Mouse (Mus musculus) kidney, adult 2 months (tissue): ENCODE results near the gene Scimp.

Experiments used
- CTCF ChIP-seq: fragments of 200-500 bp; conservative IDR thresholded peaks from 2 replicates; pipeline ENCODE4 v1.5.1; 2011; ENCODE audit warnings: low read depth, mild to moderate bottlenecking, control low read depth, low read length, moderate library complexity, mixed read lengths; ENCODE audit not compliant: insufficient read depth, insufficient read length
- POLR2A ChIP-seq: fragments of 200-500 bp; IDR thresholded peaks from one replicate; pipeline ENCODE4 v1.6.1; 2011; ENCODE audit warnings: low read depth, low read length, control low read depth

- TF ChIP-seq CTCF = no peak
- TF ChIP-seq POLR2A = peak; percentile 27
Observed at GRCm38 (mm10) chr11:70763936-70764808, 48.2 kb downstream of the Scimp start, which contains the start of gene Zfp3.
